Mouse (Mus musculus): ENCODE results near the gene Atp6v0b.

- TF ChIP-seq CTCF (IDR thresholded peaks at IDR 0.05; ENCODE audit: low read depth) (no peak), EP300 (optimal IDR thresholded peaks at IDR 0.05) (no peak)
These were observed 8.9 kb upstream of the Atp6v0b start for GRCm38 (mm10) chr4:117896031-117896430.
